In genomic region chr19:31076106-31076505, GRCm38 (mm10) we compare ENCODE assay signal across 14 mouse cellular contexts.
"Had no signal": no experiment of that assay in that cellular context is flagged by ENCODE, and none has a peak within 500 bp of the region (broad histone marks: within the 10 kb centered on the region; RNA-seq: fewer than 3 reads in every experiment).

No protein-coding gene starts in this region.

- DNase-seq: cerebellum, adult 2 months; cerebellum, adult 9-10 months; cerebellum, adult 9-11 months; cerebellum, postnatal 25 days; embryo, embryonic 11 days; forebrain, postnatal 0 days; gastrocnemius, adult 2 months; gastrocnemius, postnatal 10 days; gastrocnemius, postnatal 14 days; gastrocnemius, postnatal 25 days; gastrocnemius, postnatal 36 days; heart, adult 11 months; heart, adult 18-20 months; heart, adult 2 months had no signal
